Mouse (Mus musculus): ENCODE data around the gene Sema6d.
A peak's percentile ranks its signal among the peaks of the same experiment; 100 is the strongest.

The Sema6d gene

GRCm38 (mm10) chr2:124612727-124613510 is 523.1 kb downstream of the Sema6d start:
- no peak for DNase-seq (ENCODE audit: low spot score in 2 of 2)

- no peak for DNase-seq (ENCODE audit: low spot score in 2 of 2)
These were observed 524.0 kb downstream of the Sema6d start for GRCm38 (mm10) chr2:124613671-124614210.

GRCm38 (mm10) chr2:124616746-124617145 is 527.0 kb downstream of the Sema6d start:
- no peak for DNase-seq (ENCODE audit: low spot score in 2 of 2)

GRCm38 (mm10) chr2:124617440-124617839 is 527.7 kb downstream of the Sema6d start:
- DNase-seq (ENCODE audit: low spot score in 2 of 2) = no peak

- no peak for DNase-seq (ENCODE audit: low spot score in 2 of 2)
These were observed 528.3 kb downstream of the Sema6d start for GRCm38 (mm10) chr2:124618091-124618490.

GRCm38 (mm10) chr2:124618526-124619219 is 528.9 kb downstream of the Sema6d start:
- no peak for DNase-seq (ENCODE audit: low spot score in 2 of 2)

GRCm38 (mm10) chr2:124620470-124620869 is 530.7 kb downstream of the Sema6d start:
- no peak for DNase-seq (ENCODE audit: low spot score in 2 of 2)

- no peak for DNase-seq (ENCODE audit: low spot score in 2 of 2)
These were observed 532.3 kb downstream of the Sema6d start for GRCm38 (mm10) chr2:124621972-124622621.

GRCm38 (mm10) chr2:124624247-124624929 is 534.6 kb downstream of the Sema6d start:
- no peak for DNase-seq (ENCODE audit: low spot score in 2 of 2)

GRCm38 (mm10) chr2:124626425-124626824 is 536.7 kb downstream of the Sema6d start:
- DNase-seq (ENCODE audit: low spot score in 2 of 2) = no peak

- no peak for DNase-seq (ENCODE audit: low spot score in 2 of 2)
These were observed 537.9 kb downstream of the Sema6d start for GRCm38 (mm10) chr2:124627664-124628063.

- no peak for DNase-seq (ENCODE audit: low spot score in 2 of 2)
These were observed 538.9 kb downstream of the Sema6d start for GRCm38 (mm10) chr2:124628701-124629100.

GRCm38 (mm10) chr2:124634400-124634998 is 544.7 kb downstream of the Sema6d start:
- no peak for DNase-seq (ENCODE audit: low spot score in 2 of 2)

- no peak for DNase-seq (ENCODE audit: low spot score in 2 of 2)
These were observed 545.6 kb downstream of the Sema6d start for GRCm38 (mm10) chr2:124635271-124635865.

- DNase-seq (ENCODE audit: low spot score in 2 of 2) = no peak
These were observed 547.3 kb downstream of the Sema6d start for GRCm38 (mm10) chr2:124637080-124637479.

GRCm38 (mm10) chr2:124639221-124639963 is 549.6 kb downstream of the Sema6d start:
- no peak for DNase-seq (ENCODE audit: low spot score in 2 of 2)

- DNase-seq (ENCODE audit: low spot score in 2 of 2) = no peak
These were observed 550.9 kb downstream of the Sema6d start for GRCm38 (mm10) chr2:124640500-124641193.

- DNase-seq (ENCODE audit: low spot score in 2 of 2) = no peak
These were observed 551.4 kb downstream of the Sema6d start for GRCm38 (mm10) chr2:124641194-124641558.

- DNase-seq (ENCODE audit: low spot score in 2 of 2) = no peak
These were observed 552.4 kb downstream of the Sema6d start for GRCm38 (mm10) chr2:124642131-124642530.

GRCm38 (mm10) chr2:124650609-124651008 is 560.8 kb downstream of the Sema6d start:
- peak in 1 of 2 experiments; percentile 11 for DNase-seq (ENCODE audit: low spot score in 2 of 2)
